Mouse (Mus musculus): Measurements from ENCODE around the gene Stxbp6. TPM values are rescaled to one million over a fixed set of nuclear protein-coding genes. Genes with fewer than 3 reads are reported as not detected.
"Not testable (repeated sequence)": the region's sequence is repeated elsewhere in the genome, so short reads cannot be mapped to it uniquely, and the experiment has no call there.

Gene Stxbp6
- total RNA-seq, 1 experiment from 2014 or later, result 0.87 TPM

- no peak for ATAC-seq (replicated peaks; ENCODE audit: low read depth, poor library complexity, severe bottlenecking)
Measured at GRCm38 (mm10) chr12:45060804-45061203, 13.7 kb downstream of the Stxbp6 start.

GRCm38 (mm10) chr12:45058007-45058406 lies 16.5 kb downstream of the Stxbp6 start:
- peak; percentile 87 for ATAC-seq (replicated peaks; ENCODE audit: low read depth, poor library complexity, severe bottlenecking)

- ATAC-seq (replicated peaks; ENCODE audit: low read depth, poor library complexity, severe bottlenecking), result no peak
Measured at GRCm38 (mm10) chr12:45056372-45056771, 18.1 kb downstream of the Stxbp6 start.

GRCm38 (mm10) chr12:45053319-45053718 lies 21.2 kb downstream of the Stxbp6 start:
- no peak for ATAC-seq (replicated peaks; ENCODE audit: low read depth, poor library complexity, severe bottlenecking)

DNA sequence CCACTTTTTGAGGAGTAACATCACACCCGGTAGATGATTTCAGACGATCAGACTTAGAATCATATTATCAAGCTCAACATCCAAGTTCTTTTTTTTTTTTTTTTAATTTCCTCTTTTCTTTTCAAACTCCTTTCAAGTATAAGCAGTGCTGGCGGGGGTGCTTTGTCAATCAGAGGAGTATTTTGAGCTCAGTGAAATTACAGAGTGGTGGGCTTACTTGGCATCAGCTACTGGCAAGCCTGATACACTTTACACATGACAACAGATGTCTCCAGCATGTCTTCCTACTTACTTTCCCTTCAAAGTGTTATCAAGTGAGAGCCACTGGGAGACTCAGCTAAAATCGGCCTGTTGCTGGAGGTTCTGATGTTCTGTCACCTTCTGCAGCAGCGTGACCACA lies 21.6 kb downstream of the Stxbp6 start:
- ATAC-seq (replicated peaks; ENCODE audit: low read depth, poor library complexity, severe bottlenecking), result no peak

GRCm38 (mm10) chr12:45049894-45050293 lies 24.6 kb downstream of the Stxbp6 start:
- no peak for ATAC-seq (replicated peaks; ENCODE audit: low read depth, poor library complexity, severe bottlenecking)

- ATAC-seq (replicated peaks; ENCODE audit: low read depth, poor library complexity, severe bottlenecking), result not testable (repeated sequence)
Measured at GRCm38 (mm10) chr12:45047711-45048110, 26.8 kb downstream of the Stxbp6 start.

DNA sequence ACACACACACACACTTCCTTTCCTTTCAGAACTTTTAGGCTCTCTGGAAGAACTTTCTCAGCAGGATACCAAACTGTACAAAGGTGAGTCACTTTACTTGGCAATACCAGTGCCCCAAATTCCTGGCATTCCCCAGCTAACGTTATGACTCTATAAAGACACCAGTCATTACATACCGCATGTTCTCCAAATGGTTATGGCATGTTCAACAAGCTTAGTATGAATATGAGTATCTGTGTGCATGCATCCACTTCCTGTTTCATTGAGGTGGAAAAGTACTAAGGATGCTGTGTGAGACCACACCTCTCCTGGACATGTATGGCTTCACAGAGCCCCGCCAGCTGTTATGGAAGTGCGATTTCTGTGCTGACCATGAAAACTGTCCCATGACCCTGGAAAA lies 27.3 kb downstream of the Stxbp6 start:
- 0 out of 2 replicates have a peak, but pooled peaks have one; percentile 25 for ATAC-seq (replicated peaks; ENCODE audit: low read depth, poor library complexity, severe bottlenecking)

DNA sequence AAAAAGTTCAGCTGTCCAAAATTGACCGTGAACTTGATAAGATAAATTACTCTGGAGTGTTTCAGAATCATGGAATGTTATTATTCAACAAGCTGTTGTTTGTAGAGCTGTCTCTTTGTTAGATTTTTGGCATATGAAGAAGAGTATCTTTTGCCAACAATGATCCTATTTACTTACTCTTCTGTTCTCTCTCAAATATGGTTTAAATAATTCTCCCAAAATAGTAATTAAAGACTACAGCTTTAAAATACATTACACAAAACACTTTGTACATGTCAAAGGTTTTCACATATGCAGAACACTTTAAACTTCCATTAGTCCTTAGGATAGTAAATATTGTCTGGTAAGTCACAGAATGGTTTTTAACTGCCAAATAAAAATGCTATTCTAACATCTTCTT lies 29.9 kb downstream of the Stxbp6 start:
- no peak for ATAC-seq (replicated peaks; ENCODE audit: low read depth, poor library complexity, severe bottlenecking)

DNA sequence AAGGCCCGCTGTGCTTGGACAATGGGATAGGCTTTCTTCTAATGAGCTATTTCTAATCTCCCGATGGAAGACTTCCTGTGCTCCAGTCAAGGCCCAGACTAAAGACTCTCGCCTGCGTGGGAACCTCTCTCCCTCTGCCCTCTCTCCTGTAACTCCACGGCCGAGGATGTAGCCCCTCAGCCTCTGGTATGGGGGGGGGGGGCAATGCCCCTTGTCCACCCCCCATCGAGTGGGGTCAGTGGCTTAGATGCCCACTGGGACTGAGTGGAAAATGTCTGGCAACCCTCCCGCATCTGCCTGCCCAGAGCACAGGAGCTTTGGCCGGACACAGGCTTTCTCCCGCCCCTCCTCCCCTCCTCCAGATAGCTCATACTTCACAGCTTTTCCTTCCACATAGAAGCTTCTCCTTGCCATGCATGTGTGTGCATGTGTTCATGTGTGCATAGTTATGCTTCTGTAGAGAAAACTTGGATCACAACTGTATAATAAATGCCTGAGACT lies 31.9 kb downstream of the Stxbp6 start:
- ATAC-seq (replicated peaks; ENCODE audit: low read depth, poor library complexity, severe bottlenecking), result no peak

DNA sequence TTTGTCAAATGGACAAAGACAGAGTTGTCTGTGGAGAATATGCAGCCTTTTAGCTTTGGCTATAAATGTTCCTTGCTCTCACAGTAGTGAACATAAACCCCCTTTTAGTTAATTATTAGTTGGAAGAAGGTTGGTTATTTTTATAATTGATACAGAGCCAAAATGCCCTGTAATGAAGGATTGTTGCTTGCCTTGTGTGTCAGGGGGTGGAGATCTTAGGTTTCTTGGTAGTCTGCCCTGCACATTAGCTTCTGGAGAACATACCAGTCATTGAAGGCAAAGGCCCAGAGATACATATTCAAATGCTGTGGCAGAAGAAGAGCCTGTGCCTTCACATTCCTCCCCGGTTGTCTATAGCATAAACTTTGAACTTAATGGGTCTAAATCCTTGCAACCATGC lies 37.0 kb downstream of the Stxbp6 start:
- ATAC-seq (replicated peaks; ENCODE audit: low read depth, poor library complexity, severe bottlenecking), result no peak

DNA sequence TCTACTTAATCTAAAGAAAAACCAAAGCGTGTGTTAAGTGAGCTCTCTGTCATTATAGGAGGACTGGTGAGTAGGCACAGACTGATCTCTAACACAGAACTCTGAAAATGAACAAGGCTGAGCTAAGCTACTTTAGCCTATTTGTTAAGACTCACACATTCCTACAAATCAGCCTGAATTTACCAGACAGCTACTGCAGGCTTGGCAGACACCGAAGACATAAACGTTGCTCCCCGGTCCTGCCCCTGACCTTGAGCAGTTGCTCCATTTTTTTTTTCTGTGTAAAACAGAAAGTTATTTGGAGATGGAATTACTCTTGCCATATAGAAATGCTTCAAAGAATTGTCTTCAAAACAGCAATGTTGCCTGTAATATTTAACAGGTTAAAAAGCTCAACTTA lies 37.4 kb downstream of the Stxbp6 start:
- ATAC-seq (replicated peaks; ENCODE audit: low read depth, poor library complexity, severe bottlenecking), result no peak

DNA sequence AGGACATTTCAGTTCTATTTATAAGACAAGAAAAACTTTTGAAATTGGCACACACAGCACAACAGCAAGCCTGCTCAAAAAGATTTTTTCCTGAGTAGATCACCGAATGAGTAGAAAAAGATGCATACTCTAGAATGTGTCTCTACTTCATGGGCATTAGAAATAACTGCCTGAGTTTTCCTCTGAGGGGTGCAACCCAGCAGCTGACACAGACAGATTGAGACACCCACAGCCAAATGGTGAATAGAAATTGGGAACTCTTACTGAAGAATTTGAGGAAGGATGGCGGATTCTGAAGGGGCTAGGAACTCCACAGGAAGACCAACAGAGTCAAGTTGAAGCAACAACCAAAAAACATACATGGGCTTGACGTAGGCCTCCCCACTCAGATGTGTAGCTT lies 43.8 kb downstream of the Stxbp6 start:
- no peak for ATAC-seq (replicated peaks; ENCODE audit: low read depth, poor library complexity, severe bottlenecking)

GRCm38 (mm10) chr12:45026347-45026746 lies 48.2 kb downstream of the Stxbp6 start:
- ATAC-seq (replicated peaks; ENCODE audit: low read depth, poor library complexity, severe bottlenecking), result no peak

GRCm38 (mm10) chr12:45020018-45020417 lies 54.5 kb downstream of the Stxbp6 start:
- ATAC-seq (replicated peaks; ENCODE audit: low read depth, poor library complexity, severe bottlenecking), result no peak

DNA sequence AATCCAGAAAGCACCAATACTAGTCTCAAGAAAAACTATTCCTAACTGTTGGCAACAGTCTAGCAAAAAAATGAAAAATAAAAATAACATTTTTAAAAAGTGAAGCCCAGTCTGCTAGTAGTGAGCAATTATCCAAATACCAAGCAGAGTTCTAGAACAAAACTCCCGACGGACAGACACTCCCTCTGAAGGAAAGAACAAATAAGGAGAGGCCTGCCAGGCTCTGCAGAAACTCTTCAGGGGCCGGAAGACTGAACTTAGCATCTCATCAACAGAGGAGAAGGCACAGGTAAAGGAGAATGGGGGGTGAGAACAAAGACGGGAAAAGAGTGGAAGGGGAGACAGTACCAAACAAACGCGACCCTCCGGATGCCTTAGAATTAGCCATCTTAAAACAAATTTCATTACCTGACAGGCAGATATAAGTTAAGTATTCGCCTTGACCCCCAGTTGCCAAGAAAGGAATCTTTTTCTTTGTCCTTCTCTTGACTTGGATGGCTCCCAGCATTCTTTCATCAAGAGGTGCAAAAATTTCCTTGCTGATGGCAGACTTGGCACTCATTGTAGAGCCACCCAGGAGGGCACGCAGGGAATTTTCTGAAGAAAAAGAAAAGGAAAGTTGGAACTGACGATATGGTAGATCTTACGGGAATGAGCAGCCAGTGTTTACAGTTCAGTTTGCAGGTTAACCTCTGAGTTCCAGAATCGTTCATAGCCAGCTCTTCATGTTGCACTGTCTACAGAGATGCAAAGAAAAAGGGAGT lies 55.3 kb downstream of the Stxbp6 start:
- ATAC-seq (replicated peaks; ENCODE audit: low read depth, poor library complexity, severe bottlenecking), result no peak

DNA sequence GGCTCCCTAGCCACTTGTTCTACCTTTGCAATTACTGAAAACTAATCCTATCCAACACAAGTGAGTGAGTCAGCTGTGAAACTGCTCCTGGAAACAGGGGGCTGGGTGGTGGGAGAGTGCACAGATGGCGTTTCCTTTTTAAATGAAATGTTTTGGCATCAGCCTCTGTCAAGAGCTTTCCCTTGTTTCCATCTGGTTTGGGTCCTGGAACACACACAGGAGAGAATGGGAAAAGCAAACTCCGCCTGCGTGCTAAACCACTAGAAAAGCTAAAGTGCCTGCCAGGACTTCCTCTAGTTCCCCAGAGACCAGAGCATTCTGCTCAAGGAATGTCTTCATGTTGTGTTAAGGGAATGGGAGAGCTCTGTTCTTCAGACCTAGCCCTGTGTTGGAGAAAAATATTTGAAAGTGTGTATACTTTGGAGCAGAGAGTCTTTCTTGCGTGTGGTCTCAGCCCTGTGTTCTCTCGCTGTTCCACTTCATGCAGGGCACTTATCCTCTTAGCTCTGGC lies 61.2 kb downstream of the Stxbp6 start:
- no peak for ATAC-seq (replicated peaks; ENCODE audit: low read depth, poor library complexity, severe bottlenecking)

GRCm38 (mm10) chr12:45011436-45012089 lies 62.9 kb downstream of the Stxbp6 start:
- ATAC-seq (replicated peaks; ENCODE audit: low read depth, poor library complexity, severe bottlenecking), result peak; percentile 67

GRCm38 (mm10) chr12:45011006-45011405 lies 63.5 kb downstream of the Stxbp6 start:
- no peak for ATAC-seq (replicated peaks; ENCODE audit: low read depth, poor library complexity, severe bottlenecking)

- ATAC-seq (replicated peaks; ENCODE audit: low read depth, poor library complexity, severe bottlenecking), result no peak
Measured at GRCm38 (mm10) chr12:45009984-45010611, 64.4 kb downstream of the Stxbp6 start.

GRCm38 (mm10) chr12:45006569-45006968 lies 67.9 kb downstream of the Stxbp6 start:
- ATAC-seq (replicated peaks; ENCODE audit: low read depth, poor library complexity, severe bottlenecking), result 0 out of 2 replicates have a peak, but pooled peaks have one; percentile 13

Data from common myeloid progenitor, adult 5-6 weeks (primary cell).